Mouse (Mus musculus) B cell, adult 2 months (primary cell): ENCODE data around the gene Dnajc12.
"Not testable (repeated sequence)": the region's sequence is repeated elsewhere in the genome, so short reads cannot be mapped to it uniquely, and the experiment has no call there.

Experiments
- DNase-seq, 2 experiments: peaks; one replicate each; pipeline ENCODE4 v3.0.0; 2022

Dnajc12 gene

GRCm38 (mm10) chr10:63382372-63383279 lies at the start of gene Dnajc12:
Gene Dnajc12, plus strand, starts transcription at chr10:63382443.
- DNase-seq = peak; percentile 81 to 87

- no peak for DNase-seq
Measured at GRCm38 (mm10) chr10:63336901-63337300, 45.3 kb upstream of the Dnajc12 start.

- DNase-seq = no peak
Measured at GRCm38 (mm10) chr10:63337326-63337725, 44.9 kb upstream of the Dnajc12 start.

- peak; percentile 63 to 71 for DNase-seq
Measured at GRCm38 (mm10) chr10:63337951-63338836, 44.0 kb upstream of the Dnajc12 start.

- peak; percentile 87 for DNase-seq
Measured at GRCm38 (mm10) chr10:63338914-63339643, 43.2 kb upstream of the Dnajc12 start.

- no peak for DNase-seq
Measured at GRCm38 (mm10) chr10:63341351-63341750, 40.9 kb upstream of the Dnajc12 start.

- no peak for DNase-seq
Measured at GRCm38 (mm10) chr10:63344751-63345150, 37.5 kb upstream of the Dnajc12 start.

- no peak for DNase-seq
Measured at GRCm38 (mm10) chr10:63348291-63348690, 34.0 kb upstream of the Dnajc12 start.

GRCm38 (mm10) chr10:63350666-63351065 lies 31.6 kb upstream of the Dnajc12 start:
- no peak for DNase-seq

GRCm38 (mm10) chr10:63351099-63351498 lies 31.1 kb upstream of the Dnajc12 start:
- not testable (repeated sequence) for DNase-seq

GRCm38 (mm10) chr10:63352111-63352510 lies 30.1 kb upstream of the Dnajc12 start:
- no peak for DNase-seq

- DNase-seq = no peak
Measured at GRCm38 (mm10) chr10:63360502-63360901, 21.7 kb upstream of the Dnajc12 start.

- no peak for DNase-seq
Measured at GRCm38 (mm10) chr10:63365918-63366455, 16.3 kb upstream of the Dnajc12 start.

GRCm38 (mm10) chr10:63367386-63367785 lies 14.9 kb upstream of the Dnajc12 start:
- no peak for DNase-seq

GRCm38 (mm10) chr10:63368041-63368440 lies 14.2 kb upstream of the Dnajc12 start:
- DNase-seq = no peak

GRCm38 (mm10) chr10:63376303-63376702 lies 5.9 kb upstream of the Dnajc12 start:
- DNase-seq = no peak

- peak; percentile 70 to 74 for DNase-seq
Measured at GRCm38 (mm10) chr10:63377468-63377867, 4.8 kb upstream of the Dnajc12 start.

- DNase-seq = no peak
Measured at GRCm38 (mm10) chr10:63378948-63379680, 3.1 kb upstream of the Dnajc12 start.

- peak; percentile 31 to 40 for DNase-seq
Measured at GRCm38 (mm10) chr10:63381498-63382280, 554 bp upstream of the Dnajc12 start, which contains the start of gene Sirt1. Gene Sirt1, minus strand, starts transcription at chr10:63381704.

- DNase-seq = not testable (repeated sequence)
Measured at GRCm38 (mm10) chr10:63385897-63386296, 3.7 kb downstream of the Dnajc12 start.

- DNase-seq = peak; percentile 66 to 70
Measured at GRCm38 (mm10) chr10:63386444-63386843, 4.2 kb downstream of the Dnajc12 start.
